Mouse (Mus musculus) megakaryocyte, adult 5-6 weeks (primary cell): ENCODE data around the gene Atp5b. TPM values are rescaled to one million over a fixed set of nuclear protein-coding genes. Genes with fewer than 3 reads are reported as not detected.

Experiments used
- ATAC-seq: 2 replicates; pipeline ENCODE4 v1.8.0; 2016; ENCODE audit warnings: mild to moderate bottlenecking, inconsistent platforms; ENCODE audit not compliant: poor library complexity, severe bottlenecking
- total RNA-seq, 2 experiments: library from RNA; stranded (forward) in 1 of 2; stranded (reverse) in 1 of 2; fragments of 153-499, 151-499 nt in 1 of 2; fragments of 221-1000, 200-1000 nt in 1 of 2; gene quantifications; 2 replicates each; pipeline versions ENCODE4 v1.2.3 to v1.2.4; 2015 to 2017

The Atp5b gene
- total RNA-seq, 2 experiments from 2014 or later = 902 to 1,533 TPM

DNA sequence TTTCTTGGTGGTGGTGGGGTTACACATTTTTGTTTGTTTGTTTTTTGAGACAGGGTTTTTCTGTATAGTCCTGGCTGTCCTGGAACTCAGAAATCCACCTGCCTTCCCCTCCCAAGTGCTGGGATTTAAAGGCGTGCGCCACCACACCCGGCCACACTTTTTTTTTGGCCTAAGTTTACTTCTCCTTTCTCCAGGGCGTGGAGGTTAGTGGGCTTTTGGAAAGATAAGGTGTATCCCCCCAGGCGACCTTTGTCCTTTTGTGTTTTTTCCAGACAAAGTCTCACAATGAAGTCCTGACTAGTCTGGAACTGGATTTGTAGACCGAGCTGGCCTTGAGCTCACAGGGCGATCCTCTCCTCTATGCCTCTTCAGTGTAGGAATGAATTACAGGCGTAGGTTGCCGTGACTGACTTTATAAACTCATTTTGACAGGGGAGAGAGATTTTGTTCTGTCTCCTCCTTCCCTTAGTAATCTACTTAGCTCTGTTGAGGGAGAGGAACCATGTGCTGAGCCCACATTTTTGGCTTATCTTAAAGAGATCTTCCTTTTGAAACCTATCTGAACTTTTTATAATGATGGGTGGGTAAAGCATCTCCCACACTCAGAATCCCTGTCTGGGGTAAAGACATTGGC is 12.0 kb downstream of the Atp5b start:
- ATAC-seq = no peak

DNA sequence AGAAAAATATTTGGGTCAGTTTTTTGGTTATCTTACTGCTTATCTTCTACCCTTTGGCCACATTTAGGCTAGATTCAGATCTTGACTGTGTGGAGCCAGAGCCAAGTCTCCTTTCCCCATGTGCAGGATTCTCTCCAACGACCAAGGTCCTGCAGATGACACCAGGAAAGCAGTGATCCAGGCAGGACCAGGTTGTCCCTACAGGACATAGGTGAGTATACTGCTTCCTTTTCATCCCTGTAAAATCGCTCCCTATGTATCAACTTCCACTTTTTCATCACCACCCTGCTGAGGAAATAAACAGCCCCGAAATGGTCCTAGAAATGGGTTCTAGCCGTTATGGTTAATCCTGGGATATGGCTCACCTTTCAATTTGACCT is 13.2 kb downstream of the Atp5b start:
- ATAC-seq = no peak

DNA sequence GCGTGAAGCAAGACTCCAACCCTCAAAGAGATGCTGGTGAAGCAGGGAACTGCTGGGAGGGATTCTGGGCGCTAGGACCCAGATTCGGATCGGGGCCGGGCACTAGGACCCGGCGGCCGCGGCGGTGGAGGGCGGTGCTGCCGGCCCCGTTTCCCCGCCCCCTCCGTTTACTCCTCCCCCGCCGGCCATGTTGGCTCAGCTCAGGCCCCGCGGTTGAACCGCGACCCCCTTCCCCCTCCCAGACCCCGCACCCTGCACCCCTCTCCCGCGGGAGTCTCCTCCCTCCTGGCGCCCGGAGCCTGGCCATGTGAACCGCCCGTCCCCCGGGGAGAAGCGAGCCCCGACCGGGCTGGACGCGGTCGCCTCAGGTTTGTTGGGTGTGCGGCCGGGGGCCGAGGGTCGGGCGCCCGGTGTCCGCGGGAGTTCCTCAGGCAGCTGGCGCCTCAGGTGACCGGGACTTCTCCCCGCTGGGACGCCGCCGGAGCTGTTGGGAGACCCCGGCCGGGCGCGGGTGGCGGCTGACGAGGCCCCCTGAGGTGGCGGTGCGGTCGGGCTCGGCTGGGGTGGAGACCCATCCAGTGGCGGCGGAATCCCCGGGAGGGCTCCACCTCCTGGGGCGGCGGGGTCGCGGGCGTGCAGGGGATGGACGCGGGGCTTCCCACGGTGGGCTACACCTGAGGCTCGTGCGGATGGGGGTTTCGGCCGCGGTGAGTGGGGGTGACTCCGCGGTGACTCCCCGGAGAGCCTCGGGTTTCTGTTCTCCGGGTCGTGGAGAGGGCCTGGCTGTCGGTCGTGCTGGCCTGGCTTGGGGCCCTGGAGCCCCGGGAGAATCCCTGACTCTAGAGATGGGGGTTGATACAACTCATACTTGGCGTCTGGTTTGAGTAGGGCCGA is 13.9 kb downstream of the Atp5b start:
- ATAC-seq = peak; percentile 56

DNA sequence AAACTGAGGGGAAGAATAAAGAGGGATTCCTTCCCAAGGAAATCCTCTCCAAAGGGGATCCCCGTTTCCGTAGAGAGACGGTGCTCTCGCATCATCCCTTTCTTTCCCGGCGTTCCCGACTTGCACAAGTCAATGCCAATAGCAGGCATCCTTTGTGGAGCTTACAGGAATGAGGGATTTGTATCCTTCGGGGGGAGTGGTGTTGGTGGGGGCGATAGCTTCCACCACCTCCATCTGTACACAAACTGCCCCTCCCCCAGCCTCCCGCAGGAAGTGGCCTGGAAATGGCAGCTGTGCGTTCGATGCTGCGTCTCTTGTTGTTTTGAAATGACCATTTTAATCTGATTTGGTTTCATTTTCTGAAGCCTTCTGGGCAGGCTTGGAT is 14.5 kb downstream of the Atp5b start:
- ATAC-seq = no peak

DNA sequence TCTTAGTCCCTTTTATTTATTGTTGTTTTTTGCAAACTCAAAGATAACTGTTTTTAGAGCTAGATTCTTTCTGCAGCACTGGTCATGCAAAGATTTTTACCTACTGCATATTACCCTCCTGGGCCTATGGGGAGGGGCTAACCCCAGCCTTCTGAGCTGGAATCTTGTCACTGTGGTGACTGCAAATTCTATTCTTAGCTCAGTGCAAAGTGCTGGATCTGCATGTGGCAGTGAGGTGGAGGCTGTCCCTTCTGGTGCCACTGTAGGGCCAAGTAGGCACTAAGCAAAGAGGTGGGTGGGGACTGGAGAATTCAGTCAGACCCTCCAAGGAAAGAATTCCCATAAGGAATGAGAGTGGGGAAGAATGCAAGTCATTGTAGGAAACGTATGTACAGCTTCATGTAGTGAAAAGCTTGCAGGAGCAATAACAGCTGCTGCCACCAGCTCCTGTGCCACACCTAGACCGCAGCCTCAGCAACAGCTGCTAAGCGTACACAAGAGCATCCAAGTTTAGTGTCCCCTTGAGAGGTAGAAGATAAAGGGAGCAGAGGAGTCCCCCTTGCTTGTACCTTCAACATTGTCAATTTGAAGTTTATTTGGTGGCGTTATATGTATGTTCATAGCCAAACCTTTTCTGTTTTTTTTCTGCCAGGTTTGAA is 27.2 kb downstream of the Atp5b start:
- no peak for ATAC-seq

DNA sequence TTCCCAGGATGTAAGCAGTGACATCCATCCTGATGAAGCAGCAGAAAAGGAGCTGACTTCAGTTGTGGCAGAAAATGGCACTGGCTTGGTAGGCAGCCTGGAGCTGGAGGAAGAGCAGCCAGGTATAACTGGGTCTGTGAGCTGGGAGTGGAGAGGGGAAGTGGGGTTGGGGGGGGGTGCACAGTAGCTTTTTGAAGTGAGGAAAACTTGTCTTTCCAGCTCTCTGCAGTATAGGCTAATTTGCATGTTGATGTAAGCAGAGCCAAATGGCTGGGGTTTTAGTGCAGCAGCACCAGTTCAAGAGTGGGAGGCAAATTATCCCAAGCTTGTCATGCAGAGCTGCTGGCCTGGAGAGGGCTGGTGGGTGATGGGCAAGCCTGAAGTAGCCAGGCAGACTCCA is 28.2 kb downstream of the Atp5b start:
- no peak for ATAC-seq

DNA sequence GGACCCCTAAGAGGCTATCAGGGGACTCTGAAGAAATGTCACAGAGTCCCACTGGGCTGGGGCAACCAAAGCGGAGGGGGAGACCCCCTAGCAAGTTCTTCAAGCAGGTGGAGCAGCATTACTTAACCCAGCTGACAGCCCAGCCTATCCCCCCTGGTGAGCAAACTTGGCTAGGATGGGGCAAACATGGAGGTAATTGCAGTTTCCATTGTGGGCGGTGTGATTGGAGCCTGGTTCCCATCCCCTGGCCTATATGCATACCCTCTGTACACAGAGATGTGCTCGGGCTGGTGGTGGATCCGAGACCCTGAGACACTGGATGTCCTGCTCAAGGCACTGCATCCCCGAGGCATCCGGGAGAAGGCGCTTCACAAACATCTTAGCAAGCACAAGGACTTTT is 40.8 kb downstream of the Atp5b start:
- no peak for ATAC-seq

DNA sequence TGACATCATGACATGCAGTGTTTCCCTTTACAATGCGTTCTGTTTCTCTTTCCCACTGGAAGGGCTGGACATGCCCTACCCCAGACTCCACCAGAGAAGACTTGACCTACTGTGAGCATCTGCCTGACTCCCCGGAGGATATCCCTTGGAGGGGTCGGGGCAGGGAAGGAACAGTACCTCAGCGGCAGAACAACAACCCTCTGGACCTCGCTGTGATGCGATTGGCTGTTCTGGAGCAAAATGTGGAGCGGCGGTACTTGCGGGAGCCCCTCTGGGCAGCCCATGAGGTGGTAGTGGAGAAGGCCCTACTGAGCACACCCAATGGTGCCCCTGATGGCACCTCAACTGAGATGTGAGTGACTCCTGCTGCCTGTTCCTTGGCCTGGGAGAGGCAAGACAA is 41.8 kb downstream of the Atp5b start:
- ATAC-seq = no peak

DNA sequence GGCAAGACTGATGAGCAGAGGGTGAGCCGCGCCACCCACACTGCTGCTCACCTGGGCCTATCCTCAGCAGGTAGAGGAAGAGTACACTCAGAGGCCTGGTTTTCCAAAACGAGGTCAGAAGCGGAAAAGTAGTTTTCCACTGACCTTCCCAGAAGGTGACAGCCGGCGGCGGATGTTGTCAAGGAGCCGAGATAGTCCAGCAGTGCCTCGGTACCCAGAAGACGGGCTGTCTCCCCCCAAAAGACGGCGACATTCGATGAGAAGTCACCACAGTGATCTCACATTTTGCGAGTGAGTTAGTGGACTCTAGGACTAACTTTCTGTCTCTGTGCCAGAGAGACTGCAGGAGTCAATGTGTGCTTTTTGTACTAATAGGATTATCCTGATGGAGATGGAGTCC is 42.9 kb downstream of the Atp5b start:
- ATAC-seq = no peak

DNA sequence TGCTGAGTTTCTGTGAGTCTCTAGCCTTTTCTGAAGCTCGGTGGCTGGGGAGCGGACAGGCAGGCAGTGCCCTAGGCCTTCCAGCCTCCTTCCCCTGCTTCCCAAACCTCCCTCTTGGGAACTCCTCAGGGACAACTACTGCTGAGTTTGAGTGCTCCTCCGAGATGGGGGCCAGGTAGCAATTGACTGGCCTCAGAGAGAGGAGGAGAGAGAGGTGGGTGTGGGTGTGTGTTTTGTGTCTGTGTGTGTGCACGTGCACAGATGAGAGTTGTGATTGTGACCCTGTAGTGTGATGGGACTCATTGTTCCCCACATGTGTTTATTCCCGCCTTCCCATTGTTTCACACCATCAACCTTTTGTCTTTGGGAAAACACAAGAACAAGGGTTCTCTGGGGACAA is 44.4 kb downstream of the Atp5b start:
- ATAC-seq = no peak

DNA sequence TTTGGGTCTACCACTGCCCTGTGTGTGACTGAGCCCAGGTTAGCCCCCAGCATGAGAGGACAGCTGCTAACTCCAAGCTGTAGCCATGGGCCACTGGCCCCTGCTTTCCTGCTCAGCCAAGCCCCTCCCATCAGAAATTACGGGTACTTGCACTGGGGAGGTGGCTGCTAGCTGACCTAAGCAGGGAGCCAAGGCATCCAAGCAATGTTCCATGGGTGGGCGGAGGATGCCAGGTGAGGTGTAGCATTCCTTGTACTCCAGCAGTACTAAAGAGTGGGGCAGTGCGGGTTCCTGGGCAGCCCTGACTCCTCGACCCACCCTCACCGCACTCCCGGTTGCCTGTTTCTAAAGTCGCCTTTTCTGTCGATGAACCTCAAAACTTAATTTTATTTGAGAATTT is 45.1 kb downstream of the Atp5b start:
- ATAC-seq = no peak

DNA sequence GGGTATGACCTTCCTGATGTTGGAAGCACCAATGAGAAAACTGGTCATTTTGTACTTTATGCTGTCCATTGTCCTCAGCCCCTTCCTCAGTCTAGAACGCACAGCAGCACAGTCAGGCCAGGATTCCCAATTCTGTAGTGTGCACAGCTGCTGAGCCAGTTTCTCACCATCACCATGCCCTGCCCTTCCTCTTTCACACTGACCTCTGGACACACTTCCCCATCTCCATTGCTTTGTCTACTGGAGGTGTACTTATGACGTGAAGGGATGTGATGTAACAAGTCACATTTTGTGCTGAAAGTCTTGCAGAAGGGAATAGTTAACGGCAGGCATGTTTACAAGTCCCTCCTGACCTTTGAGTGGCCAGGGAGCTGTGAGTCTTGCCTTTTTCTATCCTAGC is 48.2 kb downstream of the Atp5b start:
- ATAC-seq = peak; percentile 99

DNA sequence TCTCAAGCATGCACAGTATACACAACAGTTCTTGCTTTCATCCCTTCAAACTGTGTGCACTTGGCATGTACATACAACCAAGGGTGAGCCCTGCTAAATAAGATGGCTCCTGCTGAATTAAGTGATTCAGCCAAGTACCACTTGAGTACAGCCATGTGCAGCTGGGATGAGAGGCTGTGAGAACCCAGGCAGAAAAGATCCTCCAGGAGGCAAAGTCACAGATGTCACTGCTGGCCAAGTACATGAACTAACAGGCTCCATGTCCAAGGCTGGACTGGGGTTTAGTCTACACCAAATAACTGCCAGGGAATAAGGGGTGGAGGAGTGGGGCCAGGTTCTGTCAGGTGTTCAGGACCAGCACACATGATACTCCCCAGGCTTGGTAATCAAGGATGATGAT is 48.7 kb downstream of the Atp5b start:
- ATAC-seq = no peak; the same call in 1 of the 2 replicates

DNA sequence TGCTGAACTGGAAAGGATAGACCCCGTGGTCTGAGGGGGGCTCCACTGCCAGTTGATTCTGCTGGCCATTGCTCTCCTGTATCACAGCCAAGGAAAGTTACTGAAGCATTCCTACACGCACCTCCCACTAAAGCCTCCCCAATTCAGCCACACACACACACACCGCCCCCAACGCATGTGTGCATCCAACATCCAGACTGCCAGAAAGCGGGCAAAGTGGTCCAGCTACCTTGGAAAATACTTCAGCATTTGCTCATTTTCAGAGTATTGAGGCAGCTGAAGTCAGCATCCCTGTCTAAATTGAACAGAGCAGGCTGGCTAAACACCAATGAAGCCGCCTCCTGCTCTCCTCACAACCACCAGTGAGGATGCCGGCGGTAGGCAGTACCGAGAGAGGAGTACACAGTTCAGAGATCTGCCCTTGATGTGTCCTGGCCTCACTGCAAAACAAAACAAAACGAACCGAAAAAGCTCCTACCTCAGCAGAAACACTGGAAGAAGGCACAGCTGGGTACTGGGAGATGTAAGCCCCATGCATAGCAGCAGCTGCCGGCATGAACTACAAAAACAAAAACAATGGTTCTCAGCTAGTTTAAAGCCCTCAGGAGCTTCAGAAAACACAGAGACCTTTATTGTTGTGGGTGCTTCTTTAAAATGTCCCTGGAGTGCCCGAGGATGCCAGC is 50.7 kb downstream of the Atp5b start:
- ATAC-seq = no peak

DNA sequence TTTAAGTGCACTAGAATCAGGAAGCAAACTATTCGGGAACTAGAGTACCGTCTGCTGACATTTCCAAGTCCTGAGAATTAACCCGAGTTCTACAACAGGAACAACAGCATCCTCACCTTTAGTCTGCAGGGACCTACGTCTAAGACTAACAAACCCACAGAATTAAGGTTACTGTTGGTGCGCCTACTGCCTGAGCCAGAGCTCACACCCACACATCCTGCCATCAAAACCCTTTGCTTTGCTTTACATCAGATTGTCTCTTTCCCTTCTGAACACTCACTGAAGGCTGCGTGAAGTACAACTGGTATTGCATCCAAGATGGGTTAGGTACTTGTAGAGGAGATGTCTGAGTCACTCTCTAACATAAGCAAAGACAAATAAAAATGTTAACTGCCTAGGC is 52.3 kb downstream of the Atp5b start:
- no peak for ATAC-seq

Other genes with a start within 250 kb of the Atp5b start
- not detected in 2 replicates for gene Rdh19, start 233.3 kb upstream of the Atp5b start, total RNA-seq (2015)
- gene Rdh19, start 233.3 kb upstream of the Atp5b start, total RNA-seq (2017) = not detected in 2 replicates
- gene Rdh16f2, start 216.8 kb upstream of the Atp5b start, total RNA-seq (2015) = not detected in 2 replicates
- not detected in 2 replicates for gene Rdh16f2, start 216.8 kb upstream of the Atp5b start, total RNA-seq (2017)
- not detected in 2 replicates for gene Rdh7, start 194.5 kb upstream of the Atp5b start, total RNA-seq (2015)
- not detected in 2 replicates for gene Rdh7, start 194.5 kb upstream of the Atp5b start, total RNA-seq (2017)
- not detected in 2 replicates for gene Sdr9c7, start 184.8 kb upstream of the Atp5b start, total RNA-seq (2015)
- not detected in 2 replicates for gene Sdr9c7, start 184.8 kb upstream of the Atp5b start, total RNA-seq (2017)
- not detected in 2 replicates for gene Hsd17b6, start 75.7 kb upstream of the Atp5b start, total RNA-seq (2015)
- not detected in 2 replicates for gene Hsd17b6, start 75.7 kb upstream of the Atp5b start, total RNA-seq (2017)
- 70.7 and 76.4 TPM in 2 replicates for gene Prim1, start 68.1 kb upstream of the Atp5b start, total RNA-seq (2015)
- gene Prim1, start 68.1 kb upstream of the Atp5b start, total RNA-seq (2017) = 66.4 and 66.8 TPM in 2 replicates
- gene Naca, start 47.7 kb upstream of the Atp5b start, total RNA-seq (2015) = 699 and 796 TPM in 2 replicates
- gene Naca, start 47.7 kb upstream of the Atp5b start, total RNA-seq (2017) = 1,510 and 1,709 TPM in 2 replicates
- gene Ptges3, start 24.3 kb upstream of the Atp5b start, total RNA-seq (2015) = 118 and 120 TPM in 2 replicates
- gene Ptges3, start 24.3 kb upstream of the Atp5b start, total RNA-seq (2017) = 140 and 162 TPM in 2 replicates
- 51.3 and 53.5 TPM in 2 replicates for gene Baz2a, start 8.3 kb downstream of the Atp5b start, total RNA-seq (2015)
- 21.3 and 27.4 TPM in 2 replicates for gene Baz2a, start 8.3 kb downstream of the Atp5b start, total RNA-seq (2017)
- gene Rbms2, start 97.0 kb downstream of the Atp5b start, total RNA-seq (2015) = 2.9 and 4.0 TPM in 2 replicates
- gene Rbms2, start 97.0 kb downstream of the Atp5b start, total RNA-seq (2017) = 1.5 and 5.4 TPM in 2 replicates
- 0.71 TPM in 1 of 2 replicates, not detected in the other for gene Gls2, start 111.2 kb downstream of the Atp5b start, total RNA-seq (2015)
- gene Gls2, start 111.2 kb downstream of the Atp5b start, total RNA-seq (2017) = not detected in 2 replicates
- gene Spryd4, start 128.5 kb downstream of the Atp5b start, total RNA-seq (2015) = 6.5 and 6.9 TPM in 2 replicates
- 9.0 and 10.6 TPM in 2 replicates for gene Spryd4, start 128.5 kb downstream of the Atp5b start, total RNA-seq (2017)
- not detected in 2 replicates for gene Mip, start 142.6 kb downstream of the Atp5b start, total RNA-seq (2015)
- gene Mip, start 142.6 kb downstream of the Atp5b start, total RNA-seq (2017) = 0.33 TPM in 1 of 2 replicates, not detected in the other
- gene Timeless, start 148.8 kb downstream of the Atp5b start, total RNA-seq (2015) = 14.1 and 16.1 TPM in 2 replicates
- gene Timeless, start 148.8 kb downstream of the Atp5b start, total RNA-seq (2017) = 33.2 and 34.2 TPM in 2 replicates
- gene Apon, start 170.8 kb downstream of the Atp5b start, total RNA-seq (2015) = 0.36 TPM in 1 of 2 replicates, not detected in the other
- gene Apon, start 170.8 kb downstream of the Atp5b start, total RNA-seq (2017) = 1.2 TPM in 1 of 2 replicates, not detected in the other
- gene Apof, start 185.4 kb downstream of the Atp5b start, total RNA-seq (2015) = 0.21 TPM in 1 of 2 replicates, not detected in the other
- not detected in 2 replicates for gene Apof, start 185.4 kb downstream of the Atp5b start, total RNA-seq (2017)
- gene Stat2, start 187.3 kb downstream of the Atp5b start, total RNA-seq (2015) = 25.5 and 28.5 TPM in 2 replicates
- 20.2 and 33.6 TPM in 2 replicates for gene Stat2, start 187.3 kb downstream of the Atp5b start, total RNA-seq (2017)
- gene Il23a, start 215.5 kb downstream of the Atp5b start, total RNA-seq (2015) = not detected in 2 replicates
- gene Il23a, start 215.5 kb downstream of the Atp5b start, total RNA-seq (2017) = 0.12 TPM in 1 of 2 replicates, not detected in the other
- 17.3 and 17.7 TPM in 2 replicates for gene Pan2, start 220.1 kb downstream of the Atp5b start, total RNA-seq (2015)
- 14.0 and 14.9 TPM in 2 replicates for gene Pan2, start 220.1 kb downstream of the Atp5b start, total RNA-seq (2017)
- 73.3 and 78.6 TPM in 2 replicates for gene Cnpy2, start 239.2 kb downstream of the Atp5b start, total RNA-seq (2015)
- gene Cnpy2, start 239.2 kb downstream of the Atp5b start, total RNA-seq (2017) = 81.0 and 84.5 TPM in 2 replicates